Mouse (Mus musculus) kidney, postnatal 0 days (tissue): ENCODE measurements around the gene 1700030J22Rik. TPM values are rescaled to one million over a fixed set of nuclear protein-coding genes. Genes with fewer than 3 reads are reported as not detected.

ENCODE experiments used
- ATAC-seq: fragments of 200-750 bp; cut with Nextera tagmentation; replicated peaks from 2 replicates; pipeline ENCODE4 v1.8.0; 2017; ENCODE audit warnings: low read depth, moderate number of reproducible peaks, moderate TSS enrichment, moderate library complexity; ENCODE audit not compliant: low FRiP score
- DNase-seq: peaks from one replicate; pipeline ENCODE4 v3.0.0-alpha.2; 2016; ENCODE audit warnings: low spot score
- H3K27ac ChIP-seq: fragments of 300-500 bp; sonication (generic); 2 replicates; pipeline ENCODE4 v1.5.1; 2014; ENCODE audit warnings: mild to moderate bottlenecking
- H3K27me3 ChIP-seq: fragments of 300-500 bp; sonication (generic); 2 replicates; pipeline ENCODE4 v1.6.1; 2014; ENCODE audit warnings: low read length, mixed read lengths; ENCODE audit not compliant: insufficient read depth
- H3K36me3 ChIP-seq: fragments of 300-500 bp; sonication (generic); 2 replicates; pipeline ENCODE4 v1.6.1; 2014; ENCODE audit warnings: low read length, mixed read lengths; ENCODE audit not compliant: insufficient read depth
- H3K4me1 ChIP-seq: fragments of 300-500 bp; sonication (generic); replicated peaks from 2 replicates; pipeline ENCODE4 v1.6.1; 2014; ENCODE audit warnings: antibody characterized with exemption, low read length, mixed read lengths; ENCODE audit not compliant: insufficient read depth
- H3K4me2 ChIP-seq: fragments of 300-500 bp; sonication (generic); 2 replicates; pipeline ENCODE4 v1.6.1; 2014; ENCODE audit warnings: mild to moderate bottlenecking, low read length, moderate library complexity, mixed read lengths
- H3K4me3 ChIP-seq: fragments of 300-500 bp; sonication (generic); replicated peaks from 2 replicates; pipeline ENCODE4 v1.5.1; 2014; ENCODE audit warnings: low read depth, low read length
- H3K9ac ChIP-seq: fragments of 300-500 bp; sonication (generic); 2 replicates; pipeline ENCODE4 v1.6.1; 2014; ENCODE audit warnings: low read depth, low read length
- H3K9me3 ChIP-seq: fragments of 300-500 bp; sonication (generic); replicated peaks from 2 replicates; pipeline ENCODE4 v1.6.1; 2016; ENCODE audit warnings: low read length, inconsistent platforms, mixed read lengths
- CTCF ChIP-seq: IDR thresholded peaks from 2 replicates; pipeline ENCODE4 v1.5.1; 2016; ENCODE audit warnings: antibody characterized with exemption, low read depth, mild to moderate bottlenecking, moderate library complexity
- WGBS: fragments of 180-500 bp; shearing (Covaris S2); extraction: QIAGEN DNeasy Blood & Tissue Kit; methylation state at CpG from one replicate; pipeline ENCODE4 v1.1.7; 2014; 5-methylcytosine and 5-hydroxymethylcytosine counted together
- polyA plus RNA-seq: library from polyadenylated mRNA; unstranded; fragments of >200 nt; fragmentation: Nextera tagmentation; extraction: Ambion mirVana; gene quantifications from 2 replicates; pipeline ENCODE4 v1.2.1, GENCODE M21; 2015

1700030J22Rik gene
- polyA plus RNA-seq, result 1.4 and 1.6 TPM in 2 replicates

DNA sequence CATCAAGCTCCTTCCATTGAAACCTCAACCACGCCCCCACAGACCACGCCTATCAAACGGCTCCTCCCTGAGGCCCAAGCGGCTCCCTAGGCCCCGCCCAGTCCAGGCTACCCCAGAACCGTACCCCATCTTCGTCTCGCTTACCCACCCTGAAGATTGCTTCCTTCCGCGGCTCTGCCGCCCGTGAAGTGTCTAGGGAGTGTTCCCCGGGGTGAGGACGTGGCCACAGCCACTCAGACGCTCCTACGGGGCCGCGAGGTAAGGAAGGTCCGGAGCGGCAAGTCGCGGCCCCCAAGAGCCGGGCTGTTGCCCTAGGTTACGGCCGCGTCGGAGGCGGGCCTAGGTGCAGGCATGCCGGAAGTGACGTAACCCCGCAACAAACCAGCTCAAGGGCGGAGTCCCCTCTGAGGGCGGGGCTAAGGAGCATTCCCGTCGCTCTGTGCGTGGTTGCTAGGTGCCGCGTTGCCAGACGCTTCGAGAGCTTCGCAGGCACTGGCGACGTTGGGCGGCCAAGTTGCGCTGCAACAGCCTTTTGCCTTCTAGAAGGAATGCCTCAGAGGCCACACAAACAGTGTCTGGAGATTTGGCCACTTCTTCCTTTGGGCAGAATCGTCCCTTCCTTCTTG is at the start of gene 1700030J22Rik:
Gene 1700030J22Rik (minus strand): TSS at position 329 of the 626 bp plus-strand sequence.
- Histone ChIP-seq H3K9me3 (no peaks in the 10 kb centered on the region), H3K4me2 (peak within 1 kb of the TSS; percentile 62), H3K27ac (0 out of 2 replicates have a peak within 1 kb of the TSS, but pooled peaks have one; percentile 11), H3K4me3 (peak within 1 kb of the TSS; percentile 61), H3K36me3 (no peaks in the 10 kb centered on the region), H3K4me1 (0 out of 2 replicates have a peak, but pooled peaks cover 3% of the 10 kb centered on the region), H3K27me3 (no peaks in the 10 kb centered on the region), H3K9ac (peak within 1 kb of the TSS; percentile 43)
- DNase-seq (peak; percentile 99), ATAC-seq (peak; percentile 98)
- under 1% methylated on average over 46 of the region's 46 CpGs for WGBS
- peak; percentile 42; the same call in 1 of the 2 replicates for TF ChIP-seq CTCF

GRCm38 (mm10) chr8:117027601-117028000 is 48.8 kb upstream of the 1700030J22Rik start:
- DNase-seq (no peak), ATAC-seq (no peak)
- H3K4me1 ChIP-seq, result no peaks in the 10 kb centered on the region

GRCm38 (mm10) chr8:117022297-117022993 is 43.7 kb upstream of the 1700030J22Rik start:
- ATAC-seq, result no peak
- 68% methylated on average over 1 of the region's 1 CpGs for WGBS
- H3K9me3 ChIP-seq, result no peaks in the 10 kb centered on the region

More at GRCm38 (mm10) chr8:117027601-117028000, 48.8 kb upstream of the 1700030J22Rik start:
- WGBS, result 73% methylated on average over 5 of the region's 5 CpGs
- no peaks in the 10 kb centered on the region for H3K36me3 ChIP-seq
- H3K4me3 ChIP-seq, result no peak overlapping the region
- no peak overlapping the region for H3K27ac ChIP-seq
- H3K27me3 ChIP-seq, result no peaks in the 10 kb centered on the region
- no peaks in the 10 kb centered on the region for H3K9me3 ChIP-seq
- no peak overlapping the region for H3K9ac ChIP-seq
- no peak for TF ChIP-seq CTCF
- H3K4me2 ChIP-seq, result no peak overlapping the region

GRCm38 (mm10) chr8:117019323-117020275 is 40.8 kb upstream of the 1700030J22Rik start:
- TF ChIP-seq CTCF, result no peak
- Histone ChIP-seq H3K9me3 (no peaks in the 10 kb centered on the region), H3K4me1 (no peaks in the 10 kb centered on the region), H3K36me3 (no peaks in the 10 kb centered on the region), H3K27me3 (no peaks in the 10 kb centered on the region), H3K4me2 (no peak overlapping the region), H3K4me3 (no peak overlapping the region), H3K27ac (no peak overlapping the region), H3K9ac (no peak overlapping the region)
- 76% methylated on average over 18 of the region's 18 CpGs for WGBS
- no peak for ATAC-seq
- DNase-seq, result no peak

More at GRCm38 (mm10) chr8:117022297-117022993, 43.7 kb upstream of the 1700030J22Rik start:
- Histone ChIP-seq H3K27ac (no peak overlapping the region), H3K4me2 (no peak overlapping the region), H3K9ac (no peak overlapping the region), H3K4me3 (no peak overlapping the region), H3K4me1 (no peaks in the 10 kb centered on the region), H3K27me3 (no peaks in the 10 kb centered on the region), H3K36me3 (no peaks in the 10 kb centered on the region)
- peak; percentile 22; the same call in 1 of the 2 replicates for TF ChIP-seq CTCF
- DNase-seq, result peak; percentile 51

DNA sequence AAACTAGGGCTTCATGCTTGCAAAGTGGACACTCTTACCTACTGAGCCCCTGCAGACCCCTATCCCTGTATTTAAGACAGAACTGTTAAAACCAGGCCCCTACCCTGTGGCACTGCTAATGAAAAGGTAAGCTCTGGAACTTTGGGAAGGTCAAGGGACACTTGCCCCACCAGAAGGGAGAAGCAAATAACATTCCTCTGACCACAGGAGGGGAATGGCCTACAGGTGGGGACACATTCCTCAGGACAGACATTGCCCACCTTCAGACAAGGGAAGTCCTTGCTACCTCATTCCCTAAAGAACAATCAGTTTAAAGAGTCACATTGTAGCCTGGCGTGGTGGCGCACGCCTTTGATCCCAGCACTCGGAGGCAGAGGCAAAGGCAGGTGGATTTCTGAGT is 39.1 kb upstream of the 1700030J22Rik start:
- no peaks in the 10 kb centered on the region for H3K27me3 ChIP-seq
- no peaks in the 10 kb centered on the region for H3K9me3 ChIP-seq
- H3K9ac ChIP-seq, result no peak overlapping the region
- no peaks in the 10 kb centered on the region for H3K36me3 ChIP-seq
- no peaks in the 10 kb centered on the region for H3K4me1 ChIP-seq
- 90% methylated on average over 4 of the region's 4 CpGs for WGBS
- no peak for ATAC-seq
- no peak overlapping the region for H3K4me2 ChIP-seq
- TF ChIP-seq CTCF, result no peak
- DNase-seq, result no peak
- no peak overlapping the region for H3K27ac ChIP-seq
- H3K4me3 ChIP-seq, result no peak overlapping the region

DNA sequence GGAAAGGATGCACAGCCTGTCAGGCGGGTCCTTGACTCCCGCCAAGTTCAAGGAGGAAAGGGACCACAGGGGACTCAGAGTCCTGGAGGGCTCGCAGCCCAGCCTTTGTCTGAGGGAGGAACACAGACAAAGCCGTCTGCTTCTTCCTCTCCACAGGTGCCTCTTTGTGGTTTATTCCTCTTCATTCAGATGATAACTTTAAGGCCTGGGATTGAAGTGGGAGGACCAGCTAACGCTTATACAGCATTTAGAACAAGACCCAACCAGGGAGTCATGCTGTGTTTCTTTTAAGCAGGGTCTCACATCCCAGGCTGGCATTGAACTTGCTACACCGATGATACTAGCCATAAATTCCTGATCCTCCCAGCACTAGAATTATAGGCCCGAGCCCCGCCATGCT is 38.2 kb upstream of the 1700030J22Rik start:
- no peak overlapping the region for H3K4me2 ChIP-seq
- WGBS, result 62% methylated on average over 8 of the region's 8 CpGs
- no peaks in the 10 kb centered on the region for H3K36me3 ChIP-seq

More for the DNA sequence above, 38.2 kb upstream of the 1700030J22Rik start:
- Histone ChIP-seq H3K4me3 (no peak overlapping the region), H3K27me3 (no peaks in the 10 kb centered on the region), H3K9me3 (no peaks in the 10 kb centered on the region), H3K9ac (no peak overlapping the region), H3K27ac (no peak overlapping the region), H3K4me1 (no peaks in the 10 kb centered on the region)
- ATAC-seq, result no peak
- DNase-seq, result no peak
- TF ChIP-seq CTCF, result no peak
